Mouse (Mus musculus): ENCODE measurements around the gene Sult4a1. TPM values are rescaled to one million over a fixed set of nuclear protein-coding genes. Genes with fewer than 3 reads are reported as not detected.
"Not testable (repeated sequence)": the region's sequence is repeated elsewhere in the genome, so short reads cannot be mapped to it uniquely, and the experiment has no call there.

Gene Sult4a1
- polyA plus RNA-seq, 1 experiment: 0.22 TPM

DNA sequence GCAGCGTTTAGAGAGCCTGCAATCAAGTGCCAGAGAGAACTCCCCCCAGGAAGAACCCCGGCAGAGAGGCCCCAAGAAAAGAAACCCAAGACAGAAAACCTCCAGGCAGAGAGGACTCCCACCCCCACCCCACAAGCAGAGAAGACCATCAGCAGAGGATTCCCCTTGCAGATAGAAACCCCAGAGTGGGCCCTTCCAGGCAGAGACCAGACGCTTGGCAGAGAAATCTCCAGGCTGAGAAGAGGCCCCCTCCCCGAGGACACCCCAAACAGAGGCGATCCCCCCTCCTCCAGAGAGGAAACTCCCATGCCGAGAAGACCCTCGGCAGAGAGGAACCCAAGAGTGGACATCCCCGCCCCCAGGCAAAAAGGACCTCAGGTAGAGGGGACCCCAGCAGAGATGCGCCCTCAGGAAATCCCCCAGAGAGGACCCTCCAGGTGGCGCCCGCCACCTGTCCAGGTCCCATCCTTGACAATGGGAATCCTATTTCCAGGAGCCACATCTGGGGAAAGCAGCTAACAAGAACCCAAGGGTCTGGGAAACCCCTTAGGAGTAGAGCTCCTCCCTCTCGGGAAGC lies 458 bp upstream of the Sult4a1 start:
- TF ChIP-seq POLR2A (IDR thresholded peaks at IDR 0.05; ENCODE audit: control insufficient read depth, extremely low read depth, insufficient read depth, low read length, poor library complexity) (no peak), CTCF (IDR thresholded peaks at IDR 0.05; ENCODE audit: borderline replicate concordance, control insufficient read depth, extremely low read depth, insufficient read depth, low read length, poor library complexity) (no peak)
- peaks cover 9% of the 10 kb centered on the region; the same call in 1 of the 2 replicates for H3K4me1 ChIP-seq (replicated peaks; ENCODE audit: control insufficient read depth, insufficient read depth, low read length)
- no peak overlapping the region for H3K4me3 ChIP-seq (ENCODE audit: control insufficient read depth, insufficient read depth, low read length)
- no peak overlapping the region for H3K27ac ChIP-seq (ENCODE audit: control insufficient read depth, insufficient read depth, low read length)
- no peaks in the 10 kb centered on the region; the same call in 1 of the 2 replicates for H3K27me3 ChIP-seq (ENCODE audit: control insufficient read depth, insufficient read depth, low read length)
- whole genome bisulfite sequencing: 23% methylated on average over 12 of the region's 12 CpGs
- DNase-seq: no peak
- H3K36me3 ChIP-seq (ENCODE audit: control insufficient read depth, insufficient read depth, low read length): no peaks in the 10 kb centered on the region

DNA sequence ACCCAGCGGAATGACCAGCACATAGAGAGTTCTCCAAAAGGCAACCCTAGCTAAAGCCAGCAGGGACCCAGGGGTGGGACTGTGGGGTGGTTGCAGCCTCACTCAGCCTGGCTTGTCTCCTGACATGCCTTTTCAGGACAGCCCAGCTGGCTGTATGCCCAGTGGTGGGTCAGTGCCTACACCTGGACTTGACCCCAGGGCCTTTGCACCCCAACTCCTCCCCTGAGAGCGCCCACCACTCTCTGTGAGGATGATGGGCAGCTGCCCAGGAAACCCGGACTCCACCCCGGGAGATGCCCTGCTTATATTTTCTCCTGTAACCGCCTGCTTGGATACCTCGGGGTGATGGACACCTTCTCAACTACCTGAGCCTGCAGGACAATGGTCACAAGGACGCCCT lies 928 bp downstream of the Sult4a1 start:
- Histone ChIP-seq H3K36me3 (ENCODE audit: control insufficient read depth, insufficient read depth, low read length) (no peaks in the 10 kb centered on the region), H3K27me3 (ENCODE audit: control insufficient read depth, insufficient read depth, low read length) (no peaks in the 10 kb centered on the region; the same call in 1 of the 2 replicates), H3K27ac (ENCODE audit: control insufficient read depth, insufficient read depth, low read length) (no peak overlapping the region), H3K4me3 (ENCODE audit: control insufficient read depth, insufficient read depth, low read length) (no peak overlapping the region), H3K4me1 (replicated peaks; ENCODE audit: control insufficient read depth, insufficient read depth, low read length) (peaks cover 9% of the 10 kb centered on the region; the same call in 1 of the 2 replicates)
- no peak for DNase-seq
- WGBS: 85% methylated on average over 7 of the region's 7 CpGs
- TF ChIP-seq POLR2A (IDR thresholded peaks at IDR 0.05; ENCODE audit: control insufficient read depth, extremely low read depth, insufficient read depth, low read length, poor library complexity) (no peak), CTCF (IDR thresholded peaks at IDR 0.05; ENCODE audit: borderline replicate concordance, control insufficient read depth, extremely low read depth, insufficient read depth, low read length, poor library complexity) (no peak)

DNA sequence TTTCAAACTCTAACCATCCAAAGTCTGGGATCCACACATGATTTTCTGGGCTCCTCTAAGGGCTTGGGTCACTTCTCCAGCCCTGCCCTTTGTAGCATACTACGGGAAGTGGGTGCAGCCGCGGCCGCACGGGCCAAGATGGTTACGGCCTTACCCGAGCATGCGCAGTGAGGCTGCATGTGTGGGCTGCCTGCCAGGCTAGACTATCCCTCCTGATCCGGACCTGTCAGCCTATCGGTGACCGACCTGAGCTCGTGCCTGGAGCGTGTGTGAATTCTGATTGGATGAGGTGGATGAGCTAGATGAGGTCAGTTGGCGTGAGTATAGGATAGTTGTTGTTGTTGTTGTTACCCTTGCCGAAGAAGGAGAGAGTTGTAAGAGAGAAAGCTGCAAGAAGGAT lies 8.0 kb downstream of the Sult4a1 start:
- WGBS: 89% methylated on average over 15 of the region's 15 CpGs
- not testable (repeated sequence) for H3K4me1 ChIP-seq (replicated peaks; ENCODE audit: control insufficient read depth, insufficient read depth, low read length); H3K27me3 ChIP-seq (ENCODE audit: control insufficient read depth, insufficient read depth, low read length); H3K4me3 ChIP-seq (ENCODE audit: control insufficient read depth, insufficient read depth, low read length); H3K36me3 ChIP-seq (ENCODE audit: control insufficient read depth, insufficient read depth, low read length); H3K27ac ChIP-seq (ENCODE audit: control insufficient read depth, insufficient read depth, low read length); DNase-seq

DNA sequence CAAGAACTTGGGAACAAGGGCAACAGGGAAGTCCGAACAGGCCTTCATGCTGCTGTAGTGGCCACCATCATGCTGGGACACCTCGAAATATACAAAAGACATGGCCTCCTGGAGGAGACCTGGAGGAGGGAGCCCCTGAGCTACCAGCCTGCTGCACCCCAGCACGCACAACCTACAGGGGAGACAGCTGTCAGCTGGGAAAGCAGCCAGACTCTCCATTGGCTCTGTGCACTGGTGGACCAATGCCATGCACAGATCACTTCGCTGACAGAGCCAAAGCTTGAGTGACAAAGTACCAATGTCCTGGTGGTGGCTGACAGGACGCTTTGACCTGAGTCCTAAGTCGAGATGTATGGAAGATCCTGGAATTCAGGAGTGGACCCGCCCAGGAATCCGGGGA lies 9.5 kb downstream of the Sult4a1 start:
- no peak for TF ChIP-seq CTCF (IDR thresholded peaks at IDR 0.05; ENCODE audit: borderline replicate concordance, control insufficient read depth, extremely low read depth, insufficient read depth, low read length, poor library complexity)
- no peak for TF ChIP-seq POLR2A (IDR thresholded peaks at IDR 0.05; ENCODE audit: control insufficient read depth, extremely low read depth, insufficient read depth, low read length, poor library complexity)
- Histone ChIP-seq H3K4me3 (ENCODE audit: control insufficient read depth, insufficient read depth, low read length) (no peak overlapping the region), H3K27me3 (ENCODE audit: control insufficient read depth, insufficient read depth, low read length) (no peaks in the 10 kb centered on the region), H3K27ac (ENCODE audit: control insufficient read depth, insufficient read depth, low read length) (no peak overlapping the region), H3K36me3 (ENCODE audit: control insufficient read depth, insufficient read depth, low read length) (no peaks in the 10 kb centered on the region), H3K4me1 (replicated peaks; ENCODE audit: control insufficient read depth, insufficient read depth, low read length) (no peaks in the 10 kb centered on the region)
- no peak for DNase-seq
- WGBS: 89% methylated on average over 8 of the region's 8 CpGs

- whole genome bisulfite sequencing: 52% methylated on average over 7 of the region's 7 CpGs
- TF ChIP-seq POLR2A (IDR thresholded peaks at IDR 0.05; ENCODE audit: control insufficient read depth, extremely low read depth, insufficient read depth, low read length, poor library complexity) (no peak), CTCF (IDR thresholded peaks at IDR 0.05; ENCODE audit: borderline replicate concordance, control insufficient read depth, extremely low read depth, insufficient read depth, low read length, poor library complexity) (no peak)
- Histone ChIP-seq H3K4me3 (ENCODE audit: control insufficient read depth, insufficient read depth, low read length) (no peak overlapping the region), H3K36me3 (ENCODE audit: control insufficient read depth, insufficient read depth, low read length) (no peaks in the 10 kb centered on the region), H3K27me3 (ENCODE audit: control insufficient read depth, insufficient read depth, low read length) (no peaks in the 10 kb centered on the region), H3K27ac (ENCODE audit: control insufficient read depth, insufficient read depth, low read length) (no peak overlapping the region), H3K4me1 (replicated peaks; ENCODE audit: control insufficient read depth, insufficient read depth, low read length) (no peaks in the 10 kb centered on the region)
- no peak for DNase-seq
These were observed 10.6 kb downstream of the Sult4a1 start for GRCm38 (mm10) chr15:84094921-84095320.

- no peaks in the 10 kb centered on the region for H3K36me3 ChIP-seq (ENCODE audit: control insufficient read depth, insufficient read depth, low read length)
- H3K27me3 ChIP-seq (ENCODE audit: control insufficient read depth, insufficient read depth, low read length): no peaks in the 10 kb centered on the region
- 48% methylated on average over 9 of the region's 9 CpGs for WGBS
- TF ChIP-seq CTCF (IDR thresholded peaks at IDR 0.05; ENCODE audit: borderline replicate concordance, control insufficient read depth, extremely low read depth, insufficient read depth, low read length, poor library complexity) (no peak), POLR2A (IDR thresholded peaks at IDR 0.05; ENCODE audit: control insufficient read depth, extremely low read depth, insufficient read depth, low read length, poor library complexity) (no peak)
- H3K4me3 ChIP-seq (ENCODE audit: control insufficient read depth, insufficient read depth, low read length): no peak overlapping the region
- no peak for DNase-seq
- no peaks in the 10 kb centered on the region for H3K4me1 ChIP-seq (replicated peaks; ENCODE audit: control insufficient read depth, insufficient read depth, low read length)
- no peak overlapping the region for H3K27ac ChIP-seq (ENCODE audit: control insufficient read depth, insufficient read depth, low read length)
These were observed 18.8 kb downstream of the Sult4a1 start for GRCm38 (mm10) chr15:84086775-84087174.

DNA sequence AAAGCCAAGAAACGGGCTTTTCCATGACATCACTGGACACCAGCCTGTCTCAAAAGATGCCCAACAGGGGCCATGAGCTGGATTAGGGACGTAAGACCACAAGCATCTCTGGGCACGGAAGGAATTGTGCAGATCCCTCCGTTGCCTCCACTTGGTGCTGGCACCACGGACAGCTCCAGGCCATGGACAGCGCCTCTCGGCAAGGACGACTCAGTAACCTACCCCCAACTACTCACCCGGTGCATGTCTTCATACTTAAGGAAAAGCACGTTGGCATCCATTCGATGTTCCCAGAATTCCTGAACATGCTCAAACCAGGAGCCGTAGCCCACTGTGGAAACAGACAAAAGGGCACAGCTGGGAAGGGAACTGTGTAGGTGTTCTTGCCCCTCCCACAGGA lies 19.2 kb downstream of the Sult4a1 start:
- no peak for DNase-seq
- H3K4me3 ChIP-seq (ENCODE audit: control insufficient read depth, insufficient read depth, low read length): no peak overlapping the region
- TF ChIP-seq CTCF (IDR thresholded peaks at IDR 0.05; ENCODE audit: borderline replicate concordance, control insufficient read depth, extremely low read depth, insufficient read depth, low read length, poor library complexity): no peak
- TF ChIP-seq POLR2A (IDR thresholded peaks at IDR 0.05; ENCODE audit: control insufficient read depth, extremely low read depth, insufficient read depth, low read length, poor library complexity): no peak
- H3K4me1 ChIP-seq (replicated peaks; ENCODE audit: control insufficient read depth, insufficient read depth, low read length): no peaks in the 10 kb centered on the region
- no peaks in the 10 kb centered on the region for H3K27me3 ChIP-seq (ENCODE audit: control insufficient read depth, insufficient read depth, low read length)
- H3K36me3 ChIP-seq (ENCODE audit: control insufficient read depth, insufficient read depth, low read length): no peaks in the 10 kb centered on the region
- WGBS: 35% methylated on average over 12 of the region's 12 CpGs
- H3K27ac ChIP-seq (ENCODE audit: control insufficient read depth, insufficient read depth, low read length): no peak overlapping the region

Measured in thymus, adult 2 months (tissue).